Mouse (Mus musculus) hindbrain, postnatal 0 days (tissue): Measurements from ENCODE around the gene Serpina9. TPM values are rescaled to one million over a fixed set of nuclear protein-coding genes. Genes with fewer than 3 reads are reported as not detected.
"Not testable (repeated sequence)": the region's sequence is repeated elsewhere in the genome, so short reads cannot be mapped to it uniquely, and the experiment has no call there.

Experiments
- ATAC-seq: fragments of 200-750 bp; cut with Nextera tagmentation; 2 replicates; pipeline ENCODE4 v1.8.0; 2017; ENCODE audit warnings: mild to moderate bottlenecking, moderate TSS enrichment, moderate library complexity
- DNase-seq: peaks from one replicate; pipeline ENCODE4 v3.0.0-alpha.2; 2015; ENCODE audit warnings: low spot score
- H3K27ac ChIP-seq: fragments of 300-500 bp; sonication (generic); 2 replicates; pipeline ENCODE4 v1.5.1; 2014; ENCODE audit warnings: mild to moderate bottlenecking
- H3K27me3 ChIP-seq: fragments of 300-500 bp; sonication (generic); 2 replicates; pipeline ENCODE4 v1.6.1; 2014; ENCODE audit warnings: low read length, mixed read lengths; ENCODE audit not compliant: insufficient read depth
- H3K36me3 ChIP-seq: fragments of 300-500 bp; sonication (generic); 2 replicates; pipeline ENCODE4 v1.6.1; 2014; ENCODE audit warnings: low read length, mixed read lengths; ENCODE audit not compliant: insufficient read depth
- H3K4me1 ChIP-seq: fragments of 300-500 bp; sonication (generic); 2 replicates; pipeline ENCODE4 v1.6.1; 2014; ENCODE audit warnings: antibody characterized with exemption, low read length, mixed read lengths; ENCODE audit not compliant: insufficient read depth
- H3K4me2 ChIP-seq: fragments of 300-500 bp; sonication (generic); 2 replicates; pipeline ENCODE4 v1.6.1; 2014; ENCODE audit warnings: low read depth, mild to moderate bottlenecking, low read length, moderate library complexity, mixed read lengths
- H3K4me3 ChIP-seq: fragments of 300-500 bp; sonication (generic); 2 replicates; pipeline ENCODE4 v1.5.1; 2014; ENCODE audit warnings: low read length
- H3K9ac ChIP-seq: fragments of 300-500 bp; sonication (generic); replicated peaks from 2 replicates; pipeline ENCODE4 v1.6.1; 2014; ENCODE audit warnings: mild to moderate bottlenecking, low read length, moderate library complexity, mixed read lengths
- H3K9me3 ChIP-seq: fragments of 300-500 bp; sonication (generic); 2 replicates; pipeline ENCODE4 v1.6.1; 2016; ENCODE audit warnings: low read length, mixed read lengths
- CTCF ChIP-seq: IDR thresholded peaks from 2 replicates; pipeline ENCODE4 v1.5.1; 2016; ENCODE audit warnings: antibody characterized with exemption, control low read depth, low read depth
- WGBS: fragments of 180-500 bp; shearing (Covaris S2); extraction: QIAGEN DNeasy Blood & Tissue Kit; methylation state at CpG from one replicate; pipeline ENCODE4 v1.1.7; 2014; 5-methylcytosine and 5-hydroxymethylcytosine counted together
- polyA plus RNA-seq: library from polyadenylated mRNA; unstranded; fragments of >200 nt; fragmentation: Nextera tagmentation; extraction: Ambion mirVana; gene quantifications from 2 replicates; pipeline ENCODE4 v1.2.1, GENCODE M21; 2015
- total RNA-seq: library from RNA; depleted of rRNA; stranded (reverse); fragments of >200 nt; gene quantifications from 2 replicates; pipeline ENCODE4 v1.2.3, GENCODE M21; 2014

The Serpina9 gene
- total and polyA plus RNA-seq, 2 experiments from 2014 or later = 0.43 TPM; not detected in 1

GRCm38 (mm10) chr12:103963288-103963687 is 50.3 kb downstream of the Serpina9 start:
- Histone ChIP-seq H3K4me2 (no peak overlapping the region), H3K27me3 (no peaks in the 10 kb centered on the region), H3K36me3 (no peaks in the 10 kb centered on the region), H3K4me3 (no peak overlapping the region), H3K27ac (no peak overlapping the region), H3K9me3 (no peaks in the 10 kb centered on the region), H3K9ac (no peak overlapping the region), H3K4me1 (no peaks in the 10 kb centered on the region)
- 88% methylated on average over 4 of the region's 4 CpGs for WGBS
- DNase-seq (no peak), ATAC-seq (no peak)
- no peak for TF ChIP-seq CTCF

GRCm38 (mm10) chr12:103962860-103963259 is 50.7 kb downstream of the Serpina9 start:
- Histone ChIP-seq H3K27ac (no peak overlapping the region), H3K9me3 (no peaks in the 10 kb centered on the region), H3K4me3 (no peak overlapping the region), H3K9ac (no peak overlapping the region), H3K36me3 (no peaks in the 10 kb centered on the region), H3K27me3 (no peaks in the 10 kb centered on the region), H3K4me1 (no peaks in the 10 kb centered on the region), H3K4me2 (no peak overlapping the region)
- no peak for TF ChIP-seq CTCF
- ATAC-seq (no peak), DNase-seq (no peak)
- 93% methylated on average over 8 of the region's 8 CpGs for WGBS

GRCm38 (mm10) chr12:103962337-103962736 is 51.2 kb downstream of the Serpina9 start:
- Histone ChIP-seq H3K4me2 (no peak overlapping the region), H3K27ac (no peak overlapping the region), H3K4me3 (no peak overlapping the region), H3K36me3 (no peaks in the 10 kb centered on the region), H3K4me1 (no peaks in the 10 kb centered on the region), H3K9me3 (no peaks in the 10 kb centered on the region), H3K9ac (no peak overlapping the region), H3K27me3 (no peaks in the 10 kb centered on the region)
- ATAC-seq (no peak), DNase-seq (no peak)
- 85% methylated on average over 5 of the region's 5 CpGs for WGBS
- no peak for TF ChIP-seq CTCF

GRCm38 (mm10) chr12:103961716-103962115 is 51.8 kb downstream of the Serpina9 start:
- no peak overlapping the region for H3K4me3 ChIP-seq
- H3K4me2 ChIP-seq = no peak overlapping the region
- no peaks in the 10 kb centered on the region for H3K9me3 ChIP-seq
- H3K27ac ChIP-seq = no peak overlapping the region
- no peak for DNase-seq
- no peak for TF ChIP-seq CTCF
- no peaks in the 10 kb centered on the region for H3K4me1 ChIP-seq
- no peaks in the 10 kb centered on the region for H3K36me3 ChIP-seq
- no peaks in the 10 kb centered on the region for H3K27me3 ChIP-seq
- WGBS = 100% methylated on average over 1 of the region's 1 CpGs
- no peak for ATAC-seq
- H3K9ac ChIP-seq = no peak overlapping the region

GRCm38 (mm10) chr12:103958798-103959197 is 54.8 kb downstream of the Serpina9 start, which contains the start of gene Serpina1e:
Serpina1e (minus strand) TSS chr12:103958975.
- Histone ChIP-seq H3K36me3 (no peaks in the 10 kb centered on the region), H3K27me3 (no peaks in the 10 kb centered on the region), H3K9me3 (no peaks in the 10 kb centered on the region), H3K4me3 (no peak within 1 kb of the TSS), H3K4me2 (no peak within 1 kb of the TSS), H3K4me1 (no peaks in the 10 kb centered on the region), H3K9ac (no peak within 1 kb of the TSS), H3K27ac (no peak within 1 kb of the TSS)
- 78% methylated on average over 3 of the region's 3 CpGs for WGBS
- ATAC-seq = no peak
- no peak for TF ChIP-seq CTCF
- DNase-seq = no peak

- DNase-seq = not testable (repeated sequence)
Observed at GRCm38 (mm10) chr12:103956555-103956954, 57.0 kb downstream of the Serpina9 start.

GRCm38 (mm10) chr12:103952972-103953371 is 60.6 kb downstream of the Serpina9 start:
- H3K27me3 ChIP-seq, H3K4me3 ChIP-seq, ATAC-seq, H3K4me2 ChIP-seq, H3K9me3 ChIP-seq, H3K27ac ChIP-seq, DNase-seq, H3K36me3 ChIP-seq, H3K4me1 ChIP-seq, H3K9ac ChIP-seq: not testable (repeated sequence)
- WGBS = 79% methylated on average over 3 of the region's 3 CpGs

More at GRCm38 (mm10) chr12:103956555-103956954, 57.0 kb downstream of the Serpina9 start:
- not testable (repeated sequence) for H3K4me2 ChIP-seq, H3K4me1 ChIP-seq, H3K9ac ChIP-seq, H3K36me3 ChIP-seq, H3K27ac ChIP-seq, ATAC-seq, H3K9me3 ChIP-seq, H3K27me3 ChIP-seq, H3K4me3 ChIP-seq
- WGBS = 100% methylated on average over 2 of the region's 2 CpGs
